Mouse (Mus musculus) spleen, postnatal 36 days (tissue): ENCODE results near the gene Ccdc43.
"Not testable (repeated sequence)": the region's sequence is repeated elsewhere in the genome, so short reads cannot be mapped to it uniquely, and the experiment has no call there.

Source experiments
- DNase-seq, 2 experiments: peaks; one replicate each; pipeline ENCODE4 v3.0.0; 2022; ENCODE audit warnings: low spot score in 2 of 2, mixed read lengths in 1 of 2

Ccdc43 gene

GRCm38 (mm10) chr11:102697338-102698017 is at the start of gene Ccdc43:
Gene Ccdc43, minus strand, starts transcription at chr11:102697782.
- DNase-seq, result peak; percentile 85 to 87

DNA sequence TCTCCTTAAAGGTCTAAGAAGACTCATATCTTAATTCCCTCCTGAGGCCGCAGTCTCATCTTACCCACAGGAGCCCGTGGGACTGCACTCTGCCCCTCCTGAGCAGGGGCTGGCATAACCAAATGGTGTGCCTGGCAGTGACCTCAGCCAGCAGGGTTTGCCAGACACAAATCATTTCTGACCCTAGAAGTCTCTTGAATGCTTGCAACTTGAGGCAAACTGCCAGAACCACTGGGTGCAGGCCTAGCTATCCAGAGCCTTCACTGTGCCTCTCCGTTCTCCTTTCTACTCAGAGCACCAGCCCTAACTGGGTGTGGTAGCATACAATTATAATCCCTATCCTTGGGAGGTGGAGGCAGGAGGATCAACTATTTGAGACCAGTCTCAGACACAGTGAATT is 47.2 kb upstream of the Ccdc43 start:
- DNase-seq, result no peak

- no peak for DNase-seq
Measured at GRCm38 (mm10) chr11:102742843-102743242, 45.3 kb upstream of the Ccdc43 start.

DNA sequence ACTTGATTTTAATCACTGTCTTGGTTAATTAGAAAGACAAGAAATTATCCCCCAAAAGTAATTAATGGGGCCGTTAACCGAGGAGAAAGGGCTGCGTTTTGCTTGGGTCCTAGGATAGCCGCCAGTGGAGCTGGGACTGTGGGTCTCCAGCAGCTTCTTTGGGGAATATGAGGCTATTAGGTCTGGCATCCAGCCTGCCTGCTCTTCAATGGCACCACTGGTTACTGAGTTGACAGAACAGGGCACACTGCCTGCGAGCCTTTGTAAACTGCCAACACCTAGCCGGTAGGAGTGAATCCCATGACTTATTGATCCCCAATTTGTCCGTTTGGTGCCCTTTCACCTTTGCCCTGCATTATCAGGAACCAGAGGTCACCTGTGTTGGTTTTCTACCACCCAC is 44.5 kb upstream of the Ccdc43 start:
- no peak for DNase-seq

DNA sequence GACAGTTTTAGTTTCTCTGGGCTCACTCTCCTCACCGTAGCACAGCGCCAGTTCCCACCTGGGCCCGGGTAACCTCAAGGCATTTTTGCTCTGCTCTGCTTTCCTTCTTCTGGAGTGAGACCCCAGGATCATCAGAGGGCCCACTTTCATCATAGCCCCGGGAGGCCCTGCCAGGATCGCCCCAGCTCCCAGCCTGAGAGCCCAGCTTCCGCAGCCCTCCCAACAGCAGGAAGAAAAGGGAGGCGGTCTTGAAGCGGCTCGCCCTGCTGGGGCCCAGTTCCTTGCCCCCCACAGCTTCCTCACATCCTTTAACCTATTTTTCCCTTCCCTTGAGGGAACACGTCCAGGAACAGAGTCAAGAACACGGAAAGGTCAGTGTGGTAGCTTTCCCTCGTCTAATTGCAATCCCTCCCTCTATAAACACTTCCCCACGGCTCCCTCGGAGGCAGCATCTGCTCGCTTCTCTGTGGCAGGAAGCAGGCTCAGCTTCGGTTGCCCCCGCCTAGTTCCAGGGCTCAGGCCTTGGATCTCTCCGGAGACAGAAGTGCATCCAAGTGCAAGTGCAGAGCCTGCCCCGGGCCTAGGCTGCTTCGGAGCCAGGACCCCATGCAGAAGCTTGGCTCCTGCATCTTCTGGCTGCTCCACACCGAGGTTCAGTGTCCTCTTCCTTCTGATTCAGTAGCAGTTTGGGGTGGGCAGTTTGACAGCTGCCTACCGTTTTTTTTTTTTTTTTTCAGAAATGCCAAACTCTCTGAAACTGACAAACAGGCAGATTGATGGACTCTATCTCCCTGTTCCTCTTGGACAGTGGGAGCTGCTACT is 43.8 kb upstream of the Ccdc43 start:
- DNase-seq, result no peak

DNA sequence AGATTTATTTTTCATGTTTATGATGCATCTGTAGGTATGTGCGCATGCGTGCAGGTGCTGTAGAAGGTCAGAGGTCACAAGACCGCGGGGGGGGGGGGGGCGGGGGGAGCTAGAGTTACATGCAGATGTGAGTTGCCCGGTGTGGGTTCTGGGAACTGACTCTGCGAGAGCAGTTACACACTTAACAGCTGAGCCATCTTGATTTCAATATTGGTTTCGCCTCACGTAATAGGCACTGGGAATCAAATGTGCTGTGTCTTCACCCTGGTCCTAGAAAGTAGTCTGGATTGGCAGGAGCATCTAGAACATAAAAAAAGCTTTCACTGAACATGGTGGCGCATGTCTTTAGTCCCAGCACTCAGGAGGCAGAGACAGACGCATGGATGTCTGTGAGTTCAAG is 43.1 kb upstream of the Ccdc43 start:
- DNase-seq, result no peak

- peak; percentile 35 to 37 for DNase-seq
Measured at GRCm38 (mm10) chr11:102739278-102739966, 41.8 kb upstream of the Ccdc43 start.

GRCm38 (mm10) chr11:102738046-102738445 is 40.5 kb upstream of the Ccdc43 start:
- no peak for DNase-seq

DNA sequence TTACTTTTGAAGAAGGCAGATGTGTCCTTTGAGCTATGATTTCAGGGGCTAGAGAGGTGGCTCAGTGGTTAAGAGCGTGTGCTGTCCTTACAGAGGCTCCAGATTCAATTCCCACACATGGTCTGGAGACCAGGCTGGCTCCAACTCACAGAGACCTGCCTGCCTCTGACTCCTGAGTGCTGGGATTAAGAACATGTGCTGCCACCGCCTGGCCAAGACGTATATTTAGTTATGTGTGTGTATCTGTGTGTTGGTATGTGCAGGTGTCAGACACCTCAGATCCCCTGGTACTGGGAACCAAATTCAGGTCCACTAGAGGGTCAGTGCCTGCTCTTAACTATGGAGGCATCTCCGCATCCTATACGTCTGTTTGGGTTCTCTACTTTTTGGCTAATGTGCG is 37.4 kb upstream of the Ccdc43 start:
- no peak for DNase-seq

DNA sequence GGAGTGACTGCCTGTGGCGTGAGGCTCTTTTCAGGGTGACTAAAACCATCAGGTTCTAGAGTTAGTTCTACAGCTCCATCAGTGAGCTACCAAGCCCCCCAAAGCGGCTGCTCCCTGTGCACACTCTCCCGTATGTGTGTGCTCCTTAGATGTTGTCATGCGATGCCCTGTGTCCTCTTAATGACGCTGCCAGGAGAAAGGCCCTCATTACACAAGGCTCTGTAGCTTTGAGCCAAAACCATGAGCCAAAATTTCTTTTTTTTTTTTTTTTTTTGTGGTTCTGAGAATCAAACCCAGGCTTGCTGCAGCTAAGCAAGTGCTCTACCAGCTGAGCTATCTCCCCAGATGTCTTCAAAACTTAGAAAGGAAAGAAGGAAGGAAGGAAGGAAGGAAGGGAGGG is 35.6 kb upstream of the Ccdc43 start:
- no peak for DNase-seq

DNA sequence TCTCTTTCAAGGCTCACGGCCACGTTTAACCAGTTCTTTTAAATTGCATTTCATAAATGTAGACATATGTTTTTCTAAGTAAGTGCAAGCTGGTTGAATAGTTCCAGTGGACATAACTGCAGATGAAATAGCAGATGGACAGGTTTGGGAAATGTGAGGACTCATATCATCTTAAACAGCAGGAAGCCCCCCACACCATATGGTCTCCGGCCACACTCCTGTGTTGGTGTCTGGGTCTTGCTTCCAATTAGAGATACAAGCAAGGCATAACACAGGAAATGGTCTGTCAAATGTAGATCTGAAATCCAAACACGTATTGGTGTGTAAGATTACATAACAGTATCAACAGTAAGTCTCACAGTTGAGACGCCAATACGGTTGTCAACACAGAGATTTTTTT is 33.8 kb upstream of the Ccdc43 start:
- no peak for DNase-seq

DNA sequence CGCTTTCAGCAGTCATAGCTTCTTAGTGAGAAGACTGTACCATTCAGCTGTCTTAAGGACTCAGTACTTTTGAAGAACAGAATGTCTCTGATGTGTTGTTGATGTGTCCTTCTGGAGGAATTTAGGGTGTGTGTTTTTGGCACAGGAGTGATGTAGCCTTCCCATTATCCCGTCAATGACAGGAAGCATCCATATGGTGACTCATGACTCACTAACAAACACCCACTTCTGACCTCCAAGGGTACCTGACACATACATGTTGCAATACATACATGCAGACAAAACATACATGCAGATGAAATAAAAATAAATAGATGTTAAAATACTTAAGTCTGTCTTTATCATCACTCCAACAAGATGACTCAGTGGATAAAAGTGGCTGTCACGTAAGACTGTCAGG is 32.3 kb upstream of the Ccdc43 start:
- DNase-seq, result no peak

- DNase-seq, result no peak
Measured at GRCm38 (mm10) chr11:102728614-102729013, 31.0 kb upstream of the Ccdc43 start.

- no peak for DNase-seq
Measured at GRCm38 (mm10) chr11:102725574-102725973, 28.0 kb upstream of the Ccdc43 start.

GRCm38 (mm10) chr11:102716135-102716534 is 18.6 kb upstream of the Ccdc43 start:
- DNase-seq, result no peak

DNA sequence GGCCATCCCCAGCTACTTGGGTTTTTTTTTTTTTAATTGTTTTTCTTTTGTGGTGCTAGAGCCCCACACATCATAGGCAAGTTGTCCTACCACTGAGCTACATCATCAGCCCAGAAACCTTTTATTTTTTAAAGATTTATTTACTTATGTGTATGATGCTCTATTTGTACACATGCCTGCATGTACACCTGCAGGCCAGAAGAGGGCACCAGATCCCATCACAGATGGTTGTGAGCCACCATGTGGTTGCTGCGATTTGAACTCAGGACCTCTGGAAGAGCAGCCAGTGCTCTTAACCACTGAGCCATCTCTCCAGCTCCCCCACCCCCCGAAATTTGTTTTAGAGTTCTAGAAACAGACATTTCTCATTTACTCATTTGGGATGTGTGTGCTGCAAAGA is 17.0 kb upstream of the Ccdc43 start:
- DNase-seq, result not testable (repeated sequence)

- no peak for DNase-seq
Measured at GRCm38 (mm10) chr11:102712411-102712810, 14.8 kb upstream of the Ccdc43 start.

- DNase-seq, result not testable (repeated sequence)
Measured at GRCm38 (mm10) chr11:102702206-102702605, 4.6 kb upstream of the Ccdc43 start.

- DNase-seq, result no peak
Measured at GRCm38 (mm10) chr11:102698018-102698476, 465 bp upstream of the Ccdc43 start.

GRCm38 (mm10) chr11:102695289-102695688 is 2.3 kb downstream of the Ccdc43 start:
- DNase-seq, result no peak

DNA sequence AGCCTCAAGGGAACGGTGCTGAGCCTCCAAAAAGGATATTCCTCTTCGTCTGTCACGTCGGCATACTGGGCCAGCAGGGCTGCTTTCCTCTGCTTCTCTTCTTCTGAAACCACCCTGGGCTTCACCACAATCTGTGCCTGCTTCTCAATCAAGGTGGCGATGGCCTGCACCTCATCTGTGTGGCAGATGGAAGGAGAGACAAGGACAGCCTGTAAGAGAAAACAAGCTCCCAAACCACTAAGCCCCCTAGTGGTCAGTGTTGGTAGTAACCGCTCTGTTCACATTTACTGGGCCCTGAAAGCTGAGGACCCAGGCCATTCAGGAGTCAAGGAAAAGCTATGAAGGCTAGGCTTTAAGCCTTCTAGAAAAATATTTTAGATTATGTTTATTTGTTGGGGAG is 7.4 kb downstream of the Ccdc43 start:
- DNase-seq, result peak; percentile 20 to 25

- DNase-seq, result no peak
Measured at GRCm38 (mm10) chr11:102665637-102666435, 31.7 kb downstream of the Ccdc43 start.
